Mouse (Mus musculus) heart, embryonic 13.5 days (tissue): ENCODE measurements around the gene 4933428G20Rik. TPM values are rescaled to one million over a fixed set of nuclear protein-coding genes. Genes with fewer than 3 reads are reported as not detected.

Experiments
- polyA plus RNA-seq: library from polyadenylated mRNA; unstranded; fragments of >200 nt; fragmentation: Nextera tagmentation; extraction: Ambion mirVana; gene quantifications from 2 replicates; pipeline ENCODE4 v1.2.1, GENCODE M21; 2015

The 4933428G20Rik gene
- polyA plus RNA-seq, 1 experiment from 2014 or later: 1.5 TPM

Other genes starting within 250 kb of the 4933428G20Rik start
- gene Npepps, start 219.7 kb downstream of the 4933428G20Rik start, polyA plus RNA-seq: 83.5 and 85.4 TPM in 2 replicates
- 51.7 and 56.7 TPM in 2 replicates for gene Mrpl45, start 184.6 kb downstream of the 4933428G20Rik start, polyA plus RNA-seq
- gene Gpr179, start 148.3 kb downstream of the 4933428G20Rik start, polyA plus RNA-seq: 0.03 and 0.04 TPM in 2 replicates
- 3.2 and 3.4 TPM in 2 replicates for gene Socs7, start 137.8 kb downstream of the 4933428G20Rik start, polyA plus RNA-seq
- 6.6 and 6.9 TPM in 2 replicates for gene Arhgap23, start 84.8 kb downstream of the 4933428G20Rik start, polyA plus RNA-seq
- 0.03 and 0.08 TPM in 2 replicates for gene Srcin1, start 75.8 kb upstream of the 4933428G20Rik start, polyA plus RNA-seq
- gene Epop, start 129.4 kb upstream of the 4933428G20Rik start, polyA plus RNA-seq: 1.1 and 1.4 TPM in 2 replicates
- gene Mllt6, start 163.1 kb upstream of the 4933428G20Rik start, polyA plus RNA-seq: 1.7 and 1.9 TPM in 2 replicates
- gene Cisd3, start 185.5 kb upstream of the 4933428G20Rik start, polyA plus RNA-seq: 44.1 and 53.7 TPM in 2 replicates
- 10.5 and 11.0 TPM in 2 replicates for gene Pcgf2, start 200.2 kb upstream of the 4933428G20Rik start, polyA plus RNA-seq
- gene Psmb3, start 203.1 kb upstream of the 4933428G20Rik start, polyA plus RNA-seq: 371 and 445 TPM in 2 replicates
- gene Pip4k2b, start 244.4 kb upstream of the 4933428G20Rik start, polyA plus RNA-seq: 0.90 and 1.0 TPM in 2 replicates